ENCODE assay signal across 9 mouse cellular contexts in genomic region chr6:17110564-17111100, GRCm38 (mm10). TPM values are rescaled to one million over a fixed set of nuclear protein-coding genes. Genes with fewer than 3 reads are reported as not detected.
DNase-seq lines count a peak whose midpoint lies in the region; ATAC-seq and TF ChIP-seq lines count a peak whose summit lies in the region.
"Had no signal": no experiment of that assay in that cellular context is flagged by ENCODE, and none has a peak within 500 bp of the region (broad histone marks: within the 10 kb centered on the region; RNA-seq: fewer than 3 reads in every experiment).

No protein-coding gene starts in this region.

- DNase-seq in forebrain, embryonic 14.5 days (ENCODE audit: low spot score) = peak; percentile 46
- DNase-seq in forebrain, embryonic 11.5 days (ENCODE audit: low spot score) = no peak
- DNase-seq in liver, adult 2 months (ENCODE audit: extremely low read depth, low read depth, low spot score) = peak; percentile 13
- DNase-seq in liver, embryonic 11.5 days (ENCODE audit: low spot score) = no peak
- DNase-seq in heart, postnatal 4 days = peak; percentile 51
- DNase-seq in lung, postnatal 36 days = peak; percentile 83
- no peak for DNase-seq in layer of hippocampus, adult 9-11 months
- no peak for DNase-seq in cerebellum, postnatal 4 days (ENCODE audit: low spot score in 2 of 2)
- DNase-seq: cerebellum, postnatal 36 days had no signal

- H3K4me1 ChIP-seq in forebrain, embryonic 14.5 days (ENCODE audit: control insufficient read depth, insufficient read depth, low read length) = no peaks in the 10 kb centered on the region
- H3K4me1 ChIP-seq in forebrain, embryonic 11.5 days (replicated peaks; ENCODE audit: control insufficient read depth, insufficient read depth, low read length) = no peaks in the 10 kb centered on the region
- H3K4me1 ChIP-seq in liver, adult 2 months (ENCODE audit: control insufficient read depth, insufficient read depth, low read length) = no peaks in the 10 kb centered on the region
- no peaks in the 10 kb centered on the region for H3K4me1 ChIP-seq in liver, embryonic 11.5 days (replicated peaks; ENCODE audit: control insufficient read depth, insufficient read depth, low read length)

- 44% methylated on average over 6 of the region's 6 CpGs for WGBS in forebrain, embryonic 14.5 days
- WGBS in forebrain, embryonic 11.5 days = 49% methylated on average over 6 of the region's 6 CpGs
- 79% methylated on average over 6 of the region's 6 CpGs for WGBS in liver, adult 2 months
- WGBS in liver, embryonic 11.5 days = 67% methylated on average over 6 of the region's 6 CpGs

- no peak overlapping the region for H3K27ac ChIP-seq in forebrain, embryonic 14.5 days (ENCODE audit: low read depth, low read length)
- H3K27ac ChIP-seq in forebrain, embryonic 11.5 days (ENCODE audit: low read depth, low read length) = no peak overlapping the region
- no peak overlapping the region for H3K27ac ChIP-seq in liver, adult 2 months (replicated peaks; ENCODE audit: insufficient read depth, low read depth, low read length)
- H3K27ac ChIP-seq in liver, embryonic 11.5 days (ENCODE audit: low read depth, low read length) = no peak overlapping the region

- no peak for TF ChIP-seq POLR2A in liver, adult 2 months (IDR thresholded peaks at IDR 0.05; ENCODE audit: extremely low read depth, insufficient read depth, low read length)

- H3K9ac ChIP-seq in forebrain, embryonic 14.5 days (ENCODE audit: low read length) = no peak overlapping the region
- no peak overlapping the region for H3K9ac ChIP-seq in forebrain, embryonic 11.5 days (ENCODE audit: low read length)
- H3K9ac ChIP-seq in liver, adult 2 months (ENCODE audit: low read depth, low read length) = no peak overlapping the region
- no peak overlapping the region for H3K9ac ChIP-seq in liver, embryonic 11.5 days (ENCODE audit: low read depth, low read length)

- H3K4me2 ChIP-seq in forebrain, embryonic 14.5 days (ENCODE audit: low read length) = no peak overlapping the region
- H3K4me2 ChIP-seq in forebrain, embryonic 11.5 days (ENCODE audit: low read depth, low read length, severe bottlenecking) = no peak overlapping the region
- no peak overlapping the region for H3K4me2 ChIP-seq in liver, embryonic 11.5 days

- no peak overlapping the region for H3K4me3 ChIP-seq in forebrain, embryonic 14.5 days (ENCODE audit: low read depth, low read length)
- H3K4me3 ChIP-seq in forebrain, embryonic 11.5 days (ENCODE audit: low read depth, low read length) = no peak overlapping the region
- no peak overlapping the region for H3K4me3 ChIP-seq in liver, adult 2 months (ENCODE audit: insufficient read depth, low read depth, low read length)
- H3K4me3 ChIP-seq in liver, embryonic 11.5 days (ENCODE audit: low read depth, low read length) = no peak overlapping the region

- peak; percentile 33 for TF ChIP-seq CTCF in liver, adult 2 months (IDR thresholded peaks at IDR 0.05; ENCODE audit: low read depth, low read length)

- H3K36me3 ChIP-seq in forebrain, embryonic 14.5 days (ENCODE audit: control insufficient read depth, insufficient read depth, low read length) = no peaks in the 10 kb centered on the region
- H3K36me3 ChIP-seq in forebrain, embryonic 11.5 days (ENCODE audit: control insufficient read depth, insufficient read depth, low read length) = no peaks in the 10 kb centered on the region
- no peaks in the 10 kb centered on the region for H3K36me3 ChIP-seq in liver, adult 2 months (ENCODE audit: control insufficient read depth, insufficient read depth, low read length)
- no peaks in the 10 kb centered on the region for H3K36me3 ChIP-seq in liver, embryonic 11.5 days (ENCODE audit: control insufficient read depth, insufficient read depth, low read length)

- no peaks in the 10 kb centered on the region for H3K27me3 ChIP-seq in forebrain, embryonic 14.5 days (replicated peaks; ENCODE audit: control insufficient read depth, insufficient read depth, low read length)
- H3K27me3 ChIP-seq in forebrain, embryonic 11.5 days (ENCODE audit: control insufficient read depth, insufficient read depth, low read length) = no peaks in the 10 kb centered on the region
- H3K27me3 ChIP-seq in liver, adult 2 months (ENCODE audit: control insufficient read depth, insufficient read depth, low read length) = no peaks in the 10 kb centered on the region
- no peaks in the 10 kb centered on the region for H3K27me3 ChIP-seq in liver, embryonic 11.5 days (replicated peaks; ENCODE audit: control insufficient read depth, insufficient read depth, low read length)

- no peaks in the 10 kb centered on the region for H3K79me2 ChIP-seq in liver, adult 2 months (ENCODE audit: control insufficient read depth, insufficient read depth, low read length)

- ATAC-seq in forebrain, embryonic 14.5 days = peak; percentile 63; the same call in 1 of the 2 replicates
- no peak for ATAC-seq in forebrain, embryonic 11.5 days (replicated peaks; ENCODE audit: low FRiP score)
- ATAC-seq in liver, embryonic 11.5 days (replicated peaks; ENCODE audit: low FRiP score) = no peak

- H3K9me3 ChIP-seq in forebrain, embryonic 14.5 days (replicated peaks; ENCODE audit: control insufficient read depth, low read length) = no peaks in the 10 kb centered on the region
- H3K9me3 ChIP-seq in forebrain, embryonic 11.5 days (ENCODE audit: control insufficient read depth, low read length) = no peaks in the 10 kb centered on the region
- no peaks in the 10 kb centered on the region for H3K9me3 ChIP-seq in liver, embryonic 11.5 days (ENCODE audit: control insufficient read depth, low read length)

RNA-seq across cellular contexts. Expression of gene Tes, which starts 45.7 kb away (rescaled TPM):
- polyA plus RNA-seq in forebrain, embryonic 14.5 days (2014; fragmentation: Nextera tagmentation; extraction: Ambion mirVana) = 36.2 and 38.0 TPM in 2 replicates
- polyA plus RNA-seq in forebrain, embryonic 11.5 days (2014; fragmentation: Nextera tagmentation; extraction: Ambion mirVana) = 34.6 and 38.3 TPM in 2 replicates
- 1.9 TPM in 2 replicates for total RNA-seq in liver, adult 2 months (2014; rRNA removed)
- polyA plus RNA-seq in liver, adult 2 months (2012; rRNA removed) = 0.61 and 0.67 TPM in 2 replicates
- 20.5 and 22.0 TPM in 2 replicates for polyA plus RNA-seq in liver, embryonic 11.5 days (2014; fragmentation: Nextera tagmentation; extraction: Ambion mirVana)
- total RNA-seq in heart, postnatal 4 days (2021) = 1 to 10 TPM; 5.6 to 7.6 TPM

Comparison
In these comparisons a context has a peak if more than half of its experiments do, and no peak if none do; other contexts are left out.
1. DNase-seq: peak in forebrain, embryonic 14.5 days (single experiment), liver, adult 2 months (single experiment), heart, postnatal 4 days (single experiment) and lung, postnatal 36 days (single experiment); none in forebrain, embryonic 11.5 days (single experiment), liver, embryonic 11.5 days (single experiment), layer of hippocampus, adult 9-11 months (single experiment) and cerebellum, postnatal 4 days (0 of 2).
2. RNA of gene Tes, which starts 45.7 kb away (polyA plus RNA-seq): 36.2 to 38.0 TPM in forebrain, embryonic 14.5 days, 34.6 to 38.3 TPM in forebrain, embryonic 11.5 days and 20.5 to 22.0 TPM in liver, embryonic 11.5 days; 0.61 to 0.67 TPM in liver, adult 2 months; every median in the first group is over 10 times any median in the second.